Mouse (Mus musculus) hindbrain, embryonic 15.5 days (tissue): Measurements from ENCODE around the gene Rfng. TPM values are rescaled to one million over a fixed set of nuclear protein-coding genes. Genes with fewer than 3 reads are reported as not detected.
"Not testable (repeated sequence)": the region's sequence is repeated elsewhere in the genome, so short reads cannot be mapped to it uniquely, and the experiment has no call there.

Experiments
- ATAC-seq: fragments of 200-750 bp; cut with Nextera tagmentation; 2 replicates; pipeline ENCODE4 v1.8.0; 2017; ENCODE audit warnings: low read depth, moderate number of reproducible peaks, moderate TSS enrichment; ENCODE audit not compliant: low FRiP score
- H3K27ac ChIP-seq: fragments of 300-500 bp; sonication (generic); replicated peaks from 2 replicates; pipeline ENCODE4 v1.5.1; 2015; ENCODE audit warnings: mild to moderate bottlenecking, inconsistent platforms
- H3K27me3 ChIP-seq: fragments of 300-500 bp; sonication (generic); 2 replicates; pipeline ENCODE4 v1.6.1; 2015; ENCODE audit warnings: control low read depth, inconsistent platforms
- H3K36me3 ChIP-seq: fragments of 300-500 bp; sonication (generic); 2 replicates; pipeline ENCODE4 v1.6.1; 2015; ENCODE audit warnings: control low read depth, inconsistent platforms
- H3K4me1 ChIP-seq: fragments of 300-500 bp; sonication (generic); replicated peaks from 2 replicates; pipeline ENCODE4 v1.6.1; 2015; ENCODE audit warnings: control low read depth, inconsistent platforms
- H3K4me2 ChIP-seq: fragments of 300-500 bp; sonication (generic); 2 replicates; pipeline ENCODE4 v1.6.1; 2015; ENCODE audit warnings: moderate library complexity, mild to moderate bottlenecking, inconsistent platforms
- H3K4me3 ChIP-seq: fragments of 300-500 bp; sonication (generic); 2 replicates; pipeline ENCODE4 v1.5.1; 2015; ENCODE audit warnings: mild to moderate bottlenecking, inconsistent platforms
- H3K9ac ChIP-seq: fragments of 300-500 bp; sonication (generic); 2 replicates; pipeline ENCODE4 v1.6.1; 2015; ENCODE audit warnings: inconsistent platforms
- H3K9me3 ChIP-seq: fragments of 300-500 bp; sonication (generic); 2 replicates; pipeline ENCODE4 v1.6.1; 2016; ENCODE audit warnings: control low read depth, inconsistent platforms
- WGBS: fragments of 180-500 bp; shearing (Covaris S2); methylation state at CpG from one replicate; pipeline ENCODE4 v1.1.7; 2015; 5-methylcytosine and 5-hydroxymethylcytosine counted together
- polyA plus RNA-seq: library from polyadenylated mRNA; unstranded; fragments of >200 nt; fragmentation: Nextera tagmentation; extraction: Ambion mirVana; gene quantifications from 2 replicates; pipeline ENCODE4 v1.2.1, GENCODE M21; 2015

Gene Rfng
- polyA plus RNA-seq, 1 experiment from 2014 or later = 141 TPM

GRCm38 (mm10) chr11:120804769-120805168 is 20.8 kb upstream of the Rfng start:
- Histone ChIP-seq H3K4me3 (no peak overlapping the region), H3K9me3 (no peaks in the 10 kb centered on the region), H3K27ac (no peak overlapping the region), H3K4me2 (no peak overlapping the region), H3K36me3 (peaks cover 42% of the 10 kb centered on the region), H3K27me3 (no peaks in the 10 kb centered on the region), H3K9ac (no peak overlapping the region), H3K4me1 (0 out of 2 replicates have a peak, but pooled peaks cover 4% of the 10 kb centered on the region)
- WGBS = 73% methylated on average over 4 of the region's 4 CpGs
- ATAC-seq = no peak

- Histone ChIP-seq H3K4me3 (no peak overlapping the region), H3K36me3 (peaks cover 37% of the 10 kb centered on the region), H3K27ac (no peak overlapping the region), H3K27me3 (no peaks in the 10 kb centered on the region), H3K9ac (no peak overlapping the region), H3K4me2 (no peak overlapping the region), H3K4me1 (0 out of 2 replicates have a peak, but pooled peaks cover 4% of the 10 kb centered on the region), H3K9me3 (no peaks in the 10 kb centered on the region)
- ATAC-seq = no peak
- WGBS = 75% methylated on average over 7 of the region's 7 CpGs
Observed at GRCm38 (mm10) chr11:120804274-120804673, 20.3 kb upstream of the Rfng start.

GRCm38 (mm10) chr11:120800061-120800904 is 16.3 kb upstream of the Rfng start:
- Histone ChIP-seq H3K9me3 (no peaks in the 10 kb centered on the region), H3K9ac (no peak overlapping the region), H3K36me3 (peaks cover under 1% of the 10 kb centered on the region; the same call in 1 of the 2 replicates), H3K4me3 (no peak overlapping the region), H3K4me1 (peaks cover 16% of the 10 kb centered on the region), H3K27ac (no peak overlapping the region; the same call in 1 of the 2 replicates), H3K27me3 (no peaks in the 10 kb centered on the region), H3K4me2 (no peak overlapping the region)
- 0 out of 2 replicates have a peak, but pooled peaks have one; percentile 59 for ATAC-seq
- WGBS = 12% methylated on average over 10 of the region's 10 CpGs

GRCm38 (mm10) chr11:120799316-120799890 is 15.4 kb upstream of the Rfng start:
- Histone ChIP-seq H3K27me3 (no peaks in the 10 kb centered on the region), H3K4me3 (no peak overlapping the region), H3K27ac (no peak overlapping the region), H3K4me2 (no peak overlapping the region), H3K9ac (no peak overlapping the region), H3K9me3 (no peaks in the 10 kb centered on the region), H3K4me1 (peaks cover 25% of the 10 kb centered on the region), H3K36me3 (no peaks in the 10 kb centered on the region)
- WGBS = 82% methylated on average over 5 of the region's 6 CpGs
- ATAC-seq = no peak

- Histone ChIP-seq H3K4me1 (peaks cover 27% of the 10 kb centered on the region), H3K36me3 (no peaks in the 10 kb centered on the region), H3K4me3 (no peak overlapping the region), H3K27ac (no peak overlapping the region), H3K9me3 (no peaks in the 10 kb centered on the region), H3K4me2 (no peak overlapping the region), H3K27me3 (no peaks in the 10 kb centered on the region), H3K9ac (no peak overlapping the region)
- 88% methylated on average over 3 of the region's 3 CpGs for WGBS
- ATAC-seq = no peak
Observed at GRCm38 (mm10) chr11:120798244-120798643, 14.2 kb upstream of the Rfng start.

- peak; percentile 35; the same call in 1 of the 2 replicates for ATAC-seq
- H3K27me3 ChIP-seq = no peaks in the 10 kb centered on the region
Observed at GRCm38 (mm10) chr11:120796614-120796946, 12.6 kb upstream of the Rfng start.

GRCm38 (mm10) chr11:120795756-120796613 is 12.0 kb upstream of the Rfng start, which contains the start of gene Dus1l:
Gene Dus1l, minus strand, starts transcription at chr11:120796403.
- Histone ChIP-seq H3K27ac (peak within 1 kb of the TSS; percentile 84), H3K4me3 (peak within 1 kb of the TSS; percentile 98), H3K27me3 (no peaks in the 10 kb centered on the region), H3K9ac (peak within 1 kb of the TSS; percentile 97), H3K36me3 (peaks cover 16% of the 10 kb centered on the region), H3K9me3 (no peaks in the 10 kb centered on the region), H3K4me2 (peak within 1 kb of the TSS; percentile 98), H3K4me1 (peaks cover 27% of the 10 kb centered on the region)
- WGBS = 3% methylated on average over 59 of the region's 59 CpGs
- peak; percentile 87 for ATAC-seq

More at GRCm38 (mm10) chr11:120796614-120796946, 12.6 kb upstream of the Rfng start:
- Histone ChIP-seq H3K4me3 (peak overlapping the region; percentile 98), H3K9ac (peak overlapping the region; percentile 37; the same call in 1 of the 2 replicates), H3K27ac (peak overlapping the region; percentile 84), H3K36me3 (peaks cover 11% of the 10 kb centered on the region), H3K9me3 (no peaks in the 10 kb centered on the region), H3K4me2 (peak overlapping the region; percentile 98), H3K4me1 (peaks cover 27% of the 10 kb centered on the region)
- WGBS = 24% methylated on average over 8 of the region's 8 CpGs

- peaks cover 24% of the 10 kb centered on the region for H3K4me1 ChIP-seq
- H3K27me3 ChIP-seq = no peaks in the 10 kb centered on the region
- no peak overlapping the region for H3K9ac ChIP-seq
- H3K36me3 ChIP-seq = peaks cover 44% of the 10 kb centered on the region
- ATAC-seq = no peak
- no peak overlapping the region for H3K4me2 ChIP-seq
- WGBS = 94% methylated on average over 9 of the region's 9 CpGs
- H3K9me3 ChIP-seq = no peaks in the 10 kb centered on the region
- no peak overlapping the region for H3K27ac ChIP-seq
- no peak overlapping the region for H3K4me3 ChIP-seq
Observed at GRCm38 (mm10) chr11:120792652-120793051, 8.6 kb upstream of the Rfng start.

GRCm38 (mm10) chr11:120789810-120790209 is 5.8 kb upstream of the Rfng start:
- Histone ChIP-seq H3K9ac (no peak overlapping the region), H3K4me3 (no peak overlapping the region), H3K9me3 (no peaks in the 10 kb centered on the region), H3K4me2 (no peak overlapping the region), H3K4me1 (peaks cover 20% of the 10 kb centered on the region), H3K36me3 (peaks cover 60% of the 10 kb centered on the region), H3K27ac (no peak overlapping the region), H3K27me3 (no peaks in the 10 kb centered on the region)
- ATAC-seq = no peak
- WGBS = 93% methylated on average over 3 of the region's 3 CpGs

- Histone ChIP-seq H3K4me1 (peaks cover 18% of the 10 kb centered on the region), H3K4me3 (no peak overlapping the region), H3K27me3 (no peaks in the 10 kb centered on the region), H3K9me3 (no peaks in the 10 kb centered on the region), H3K4me2 (no peak overlapping the region), H3K9ac (no peak overlapping the region), H3K27ac (no peak overlapping the region), H3K36me3 (peaks cover 60% of the 10 kb centered on the region)
- ATAC-seq = no peak
- 86% methylated on average over 4 of the region's 4 CpGs for WGBS
Observed at GRCm38 (mm10) chr11:120789355-120789754, 5.3 kb upstream of the Rfng start.

GRCm38 (mm10) chr11:120788460-120788859 is 4.5 kb upstream of the Rfng start:
- not testable (repeated sequence) for H3K9ac ChIP-seq, H3K9me3 ChIP-seq, H3K27ac ChIP-seq, H3K4me2 ChIP-seq, ATAC-seq, H3K27me3 ChIP-seq, H3K4me3 ChIP-seq
- Histone ChIP-seq H3K4me1 (peaks cover 16% of the 10 kb centered on the region), H3K36me3 (peaks cover 60% of the 10 kb centered on the region)
- WGBS = 91% methylated on average over 10 of the region's 10 CpGs
